Mouse (Mus musculus) CH12.LX (cell line): ENCODE data around the gene Rpl41. TPM values are rescaled to one million over a fixed set of nuclear protein-coding genes. Genes with fewer than 3 reads are reported as not detected.

Experiments used
- DNase-seq: peaks from one replicate; pipeline ENCODE4 v3.0.0-alpha.2; 2013; ENCODE audit errors: extremely low read depth
- H3K27ac ChIP-seq: 2 replicates; pipeline ENCODE4 v1.5.1; 2012; ENCODE audit warnings: low read depth, mild to moderate bottlenecking, control low read depth, moderate library complexity; ENCODE audit not compliant: insufficient read depth
- H3K27me3 ChIP-seq: replicated peaks from 2 replicates; pipeline ENCODE3; 2012; ENCODE audit warnings: inconsistent platforms
- H3K36me3 ChIP-seq, 2 experiments: replicated peaks in 1 of 2; 2 replicates each; pipeline versions ENCODE3 to v1.6.1; 2012; ENCODE audit warnings: inconsistent platforms in 1 of 2, low read length in 1 of 2, mild to moderate bottlenecking in 1 of 2, mixed read lengths in 1 of 2, moderate library complexity in 1 of 2; ENCODE audit not compliant: control insufficient read depth in 1 of 2, insufficient read depth in 1 of 2
- H3K4me1 ChIP-seq, 2 experiments: 2 replicates each; pipeline ENCODE4 v1.6.1; 2012; ENCODE audit warnings: inconsistent platforms in 1 of 2, moderate library complexity in 1 of 2; ENCODE audit not compliant: insufficient read depth in 2 of 2, control insufficient read depth in 1 of 2
- H3K4me2 ChIP-seq: 2 replicates; pipeline ENCODE4 v1.6.1; 2012; ENCODE audit warnings: low read depth, mild to moderate bottlenecking, control low read depth; ENCODE audit not compliant: poor library complexity, insufficient read depth, severe bottlenecking
- H3K4me3 ChIP-seq, 3 experiments: fragments of 150-350 bp in 1 of 3; sonication (generic) in 1 of 3; replicated peaks in 1 of 3; 2 replicates each; pipeline versions ENCODE3 to v1.5.1; 2011 to 2012; ENCODE audit warnings: low read depth in 2 of 3, low read length in 2 of 3, mild to moderate bottlenecking in 2 of 3, moderate library complexity in 2 of 3, control low read depth in 1 of 3, improper control_type of control experiment in 1 of 3, inconsistent platforms in 1 of 3, mixed read lengths in 1 of 3; ENCODE audit not compliant: poor library complexity in 1 of 3
- H3K79me2 ChIP-seq: replicated peaks from 2 replicates; pipeline ENCODE4 v1.6.1; 2012; ENCODE audit warnings: mild to moderate bottlenecking, moderate library complexity; ENCODE audit not compliant: control insufficient read depth, poor library complexity, insufficient read depth, severe bottlenecking; ENCODE audit errors: extremely low read depth
- H3K9ac ChIP-seq: 2 replicates; pipeline ENCODE4 v1.6.1; 2012; ENCODE audit warnings: low read depth, mild to moderate bottlenecking, control low read depth, moderate library complexity; ENCODE audit not compliant: insufficient read depth
- H3K9me3 ChIP-seq: replicated peaks from 2 replicates; pipeline ENCODE3; 2012; ENCODE audit warnings: low read length, inconsistent platforms, mixed read lengths
- BHLHE40 ChIP-seq: IDR thresholded peaks from 2 replicates; pipeline ENCODE4 v1.6.1; 2011; ENCODE audit warnings: mild to moderate bottlenecking, low read depth, low read length, improper control_type of control experiment
- CHD2 ChIP-seq: IDR thresholded peaks from 2 replicates; pipeline ENCODE4 v1.6.1; 2011; ENCODE audit warnings: low read length, improper control_type of control experiment
- CTCF ChIP-seq, 2 experiments: IDR thresholded peaks in 1 of 2; conservative IDR thresholded peaks in 1 of 2; 2 replicates each; pipeline ENCODE4 v1.5.1; 2011 to 2012; ENCODE audit warnings: low read depth in 2 of 2, low read length in 2 of 2, improper control_type of control experiment in 1 of 2, inconsistent platforms in 1 of 2, mild to moderate bottlenecking in 1 of 2, moderate library complexity in 1 of 2
- E2F4 ChIP-seq: IDR thresholded peaks from 2 replicates; pipeline ENCODE4 v1.6.1; 2011; ENCODE audit warnings: low read depth, low read length, improper control_type of control experiment; ENCODE audit not compliant: insufficient replicate concordance
- ELF1 ChIP-seq: IDR thresholded peaks from 2 replicates; pipeline ENCODE4 v1.6.1; 2014; ENCODE audit warnings: low read depth, mild to moderate bottlenecking, inconsistent platforms, low read length, improper control_type of control experiment
- EP300 ChIP-seq: IDR thresholded peaks from 2 replicates; pipeline ENCODE4 v1.6.1; 2011; ENCODE audit warnings: low read length, improper control_type of control experiment
- ETS1 ChIP-seq: conservative IDR thresholded peaks from 2 replicates; pipeline ENCODE4 v1.6.1; 2012; ENCODE audit warnings: low read depth, mild to moderate bottlenecking, inconsistent platforms, low read length, improper control_type of control experiment, moderate library complexity
- HCFC1 ChIP-seq: IDR thresholded peaks from 2 replicates; pipeline ENCODE4 v1.6.1; 2012; ENCODE audit warnings: low read depth, mild to moderate bottlenecking, inconsistent platforms, low read length, improper control_type of control experiment
- KAT2A ChIP-seq: IDR thresholded peaks from 2 replicates; pipeline ENCODE4 v1.6.1; 2012; ENCODE audit warnings: low read length, improper control_type of control experiment, inconsistent platforms; ENCODE audit not compliant: insufficient replicate concordance
- MAFK ChIP-seq: IDR thresholded peaks from 2 replicates; pipeline ENCODE4 v1.6.1; 2011; ENCODE audit warnings: low read length, improper control_type of control experiment; ENCODE audit not compliant: insufficient replicate concordance
- MAX ChIP-seq: IDR thresholded peaks from 2 replicates; pipeline ENCODE4 v1.6.1; 2011; ENCODE audit warnings: low read length, improper control_type of control experiment
- MAZ ChIP-seq: IDR thresholded peaks from 2 replicates; pipeline ENCODE4 v1.6.1; 2012; ENCODE audit warnings: low read depth, mild to moderate bottlenecking, inconsistent platforms, low read length, improper control_type of control experiment, moderate library complexity
- MEF2A ChIP-seq: IDR thresholded peaks from 2 replicates; pipeline ENCODE4 v1.6.1; 2014; ENCODE audit warnings: low read depth, mild to moderate bottlenecking, inconsistent platforms, low read length, improper control_type of control experiment, borderline replicate concordance
- MXI1 ChIP-seq: IDR thresholded peaks from 2 replicates; pipeline ENCODE4 v1.6.1; 2011; ENCODE audit warnings: mild to moderate bottlenecking, low read depth, low read length, improper control_type of control experiment
- POLR2A ChIP-seq: IDR thresholded peaks from 2 replicates; pipeline ENCODE4 v1.6.1; 2011; ENCODE audit warnings: low read depth, mild to moderate bottlenecking, improper control_type of control experiment, low read length
- POLR2AphosphoS2 ChIP-seq: IDR thresholded peaks from 2 replicates; pipeline ENCODE4 v1.6.1; 2011; ENCODE audit warnings: low read depth, low read length, improper control_type of control experiment
- RAD21 ChIP-seq: IDR thresholded peaks from 2 replicates; pipeline ENCODE4 v1.6.1; 2011; ENCODE audit warnings: low read depth, mild to moderate bottlenecking, low read length, improper control_type of control experiment, moderate library complexity
- SIN3A ChIP-seq: IDR thresholded peaks from 2 replicates; pipeline ENCODE4 v1.6.1; 2012; ENCODE audit warnings: low read length, improper control_type of control experiment, inconsistent platforms
- TBP ChIP-seq: conservative IDR thresholded peaks from 2 replicates; pipeline ENCODE4 v1.6.1; 2011; ENCODE audit warnings: low read depth, low read length, improper control_type of control experiment
- TCF12 ChIP-seq: IDR thresholded peaks from 2 replicates; pipeline ENCODE4 v1.6.1; 2014; ENCODE audit warnings: low read depth, mild to moderate bottlenecking, inconsistent platforms, low read length, improper control_type of control experiment
- UBTF ChIP-seq: IDR thresholded peaks from 2 replicates; pipeline ENCODE4 v1.6.1; 2012; ENCODE audit warnings: low read depth, mild to moderate bottlenecking, inconsistent platforms, low read length, improper control_type of control experiment, moderate library complexity
- USF2 ChIP-seq: conservative IDR thresholded peaks from 2 replicates; pipeline ENCODE4 v1.6.1; 2011; ENCODE audit warnings: low read depth, low read length, improper control_type of control experiment
- ZC3H11A ChIP-seq: IDR thresholded peaks from 2 replicates; pipeline ENCODE4 v1.6.1; 2012; ENCODE audit warnings: low read depth, mild to moderate bottlenecking, inconsistent platforms, low read length, improper control_type of control experiment
- ZMIZ1 ChIP-seq: IDR thresholded peaks from 2 replicates; pipeline ENCODE4 v1.6.1; 2012; ENCODE audit warnings: low read depth, mild to moderate bottlenecking, inconsistent platforms, low read length, improper control_type of control experiment
- ZNF384 ChIP-seq: IDR thresholded peaks from 2 replicates; pipeline ENCODE4 v1.6.1; 2012; ENCODE audit warnings: low read depth, low read length, improper control_type of control experiment, inconsistent platforms
- dilution Hi-C: fragments of 300-500 bp; cut with MboI; formaldehyde crosslinking; loops from 2 replicates; pipeline ENCODE4 v1.14.3; 2020; ENCODE audit warnings: low sequenced_read_pairs; ENCODE audit not compliant: extremely low pct_unique_long_range_greater_than_20kb, extremely low pct_ligation_motif_present
- in situ Hi-C: fragments of 300-500 bp; cut with MboI; formaldehyde crosslinking; loops from 3 replicates; pipeline ENCODE4 v1.14.3; 2019; ENCODE audit warnings: low sequenced_read_pairs, low pct_ligation_motif_present, low pct_unique_long_range_greater_than_20kb, mixed read lengths
- polyA plus RNA-seq: library from polyadenylated mRNA; unstranded; fragments of >175 nt; gene quantifications from 2 replicates; pipeline ENCODE4 v1.2.1, GENCODE M21; 2012; ENCODE audit warnings: low read depth; ENCODE audit not compliant: insufficient read length
- total RNA-seq, 2 experiments: library from RNA; depleted of rRNA; stranded (reverse); fragments of 300-350 nt in 1 of 2; fragments of >200 nt in 1 of 2; gene quantifications; 2 replicates each; pipeline ENCODE4 v1.2.3; 2012 to 2014

Gene Rpl41
- total and polyA plus RNA-seq, 3 experiments = 2,709 to 8,549 (median 8,065) TPM

GRCm38 (mm10) chr10:128535624-128536265 is 13.4 kb downstream of the Rpl41 start:
- Histone ChIP-seq H3K36me3 (no peaks in the 10 kb centered on the region), H3K79me2 (no peaks in the 10 kb centered on the region), H3K4me3 (peak overlapping the region in 2 of 3 experiments; percentile 14 to 47), H3K27me3 (no peaks in the 10 kb centered on the region), H3K27ac (peak overlapping the region; percentile 49; the same call in 1 of the 2 replicates), H3K9ac (peak overlapping the region; percentile 59), H3K9me3 (no peaks in the 10 kb centered on the region), H3K4me1 (peaks cover 3 to 16% of the 10 kb centered on the region in 2 experiments; a peak in 2 of 4 replicates), H3K4me2 (peak overlapping the region; percentile 88)
- in situ Hi-C loops = no loop called here
- no peak for TF ChIP-seq POLR2AphosphoS2
- no peak for TF ChIP-seq TCF12
- TF ChIP-seq MXI1 = no peak
- no peak for TF ChIP-seq USF2
- peak; percentile 50 for TF ChIP-seq EP300
- TF ChIP-seq UBTF = no peak
- no peak for TF ChIP-seq MAZ
- no peak for TF ChIP-seq ZNF384
- TF ChIP-seq MAX = no peak
- peak; percentile 66; the same call in 1 of the 2 replicates for TF ChIP-seq TBP
- no peak for TF ChIP-seq RAD21
- TF ChIP-seq E2F4 = no peak
- no peak for TF ChIP-seq SIN3A
- 0 out of 2 replicates have a peak, but pooled peaks have one; percentile 3 for TF ChIP-seq MAFK
- TF ChIP-seq ETS1 = no peak
- no peak for TF ChIP-seq ZC3H11A
- no peak for TF ChIP-seq ELF1
- 0 out of 2 replicates have a peak, but pooled peaks have one; percentile 0 for TF ChIP-seq KAT2A
- no peak for TF ChIP-seq BHLHE40
- no peak for TF ChIP-seq CHD2
- no peak for TF ChIP-seq POLR2A
- no peak for TF ChIP-seq CTCF (conservative IDR thresholded peaks at IDR 0.05 in 1 of 2, IDR thresholded peaks at IDR 0.05 in 1 of 2; ENCODE audit: low read depth in 2 of 2, low read length in 2 of 2)
- no peak for TF ChIP-seq HCFC1
- TF ChIP-seq MEF2A = 0 out of 2 replicates have a peak, but pooled peaks have one; percentile 2
- no peak for TF ChIP-seq ZMIZ1
- DNase-seq = no peak
- dilution Hi-C loops = no loop called here
